Mouse (Mus musculus): ENCODE measurements around the gene Mre11a. TPM values are rescaled to one million over a fixed set of nuclear protein-coding genes. Genes with fewer than 3 reads are reported as not detected.
A peak's percentile ranks its signal among the peaks of the same experiment; 100 is the strongest.

Mre11a gene
- polyA plus RNA-seq, 1 experiment from 2014 or later, result 30.8 TPM

GRCm38 (mm10) chr9:14839970-14840369 is 55.5 kb downstream of the Mre11a start:
- DNase-seq (ENCODE audit: low spot score, missing footprints) (no peak), ATAC-seq (ENCODE audit: low FRiP score) (no peak)
- H3K4me2 ChIP-seq, result no peak overlapping the region
- H3K9me3 ChIP-seq (ENCODE audit: control insufficient read depth, low read length), result no peaks in the 10 kb centered on the region
- H3K36me3 ChIP-seq (ENCODE audit: control insufficient read depth, insufficient read depth, low read length), result peaks cover 3% of the 10 kb centered on the region; the same call in 1 of the 2 replicates
- no peak overlapping the region for H3K27ac ChIP-seq (ENCODE audit: low read depth, low read length)
- H3K4me3 ChIP-seq (ENCODE audit: low read depth, low read length), result no peak overlapping the region
- no peaks in the 10 kb centered on the region for H3K4me1 ChIP-seq (ENCODE audit: control insufficient read depth, insufficient read depth, low read length)
- 85% methylated on average over 5 of the region's 5 CpGs for WGBS
- H3K9ac ChIP-seq (ENCODE audit: low read length), result no peak overlapping the region
- H3K27me3 ChIP-seq (ENCODE audit: control insufficient read depth, insufficient read depth, low read length), result no peaks in the 10 kb centered on the region

- WGBS, result 87% methylated on average over 10 of the region's 10 CpGs
- no peaks in the 10 kb centered on the region for H3K36me3 ChIP-seq (ENCODE audit: control insufficient read depth, insufficient read depth, low read length)
- H3K9ac ChIP-seq (ENCODE audit: low read length), result no peak overlapping the region
- H3K27me3 ChIP-seq (ENCODE audit: control insufficient read depth, insufficient read depth, low read length), result no peaks in the 10 kb centered on the region
- no peaks in the 10 kb centered on the region for H3K9me3 ChIP-seq (ENCODE audit: control insufficient read depth, low read length)
- DNase-seq (ENCODE audit: low spot score, missing footprints) (peak; percentile 54), ATAC-seq (ENCODE audit: low FRiP score) (no peak)
- no peak overlapping the region for H3K4me3 ChIP-seq (ENCODE audit: low read depth, low read length)
- no peak overlapping the region for H3K4me2 ChIP-seq
- no peaks in the 10 kb centered on the region for H3K4me1 ChIP-seq (ENCODE audit: control insufficient read depth, insufficient read depth, low read length)
- no peak overlapping the region for H3K27ac ChIP-seq (ENCODE audit: low read depth, low read length)
Observed at GRCm38 (mm10) chr9:14841878-14842761, 57.7 kb downstream of the Mre11a start.

- 90% methylated on average over 6 of the region's 6 CpGs for WGBS
- no peak overlapping the region for H3K9ac ChIP-seq (ENCODE audit: low read length)
- no peaks in the 10 kb centered on the region for H3K27me3 ChIP-seq (ENCODE audit: control insufficient read depth, insufficient read depth, low read length)
- H3K4me3 ChIP-seq (ENCODE audit: low read depth, low read length), result no peak overlapping the region
- no peaks in the 10 kb centered on the region for H3K9me3 ChIP-seq (ENCODE audit: control insufficient read depth, low read length)
- H3K36me3 ChIP-seq (ENCODE audit: control insufficient read depth, insufficient read depth, low read length), result no peaks in the 10 kb centered on the region
- ATAC-seq (ENCODE audit: low FRiP score) (no peak), DNase-seq (ENCODE audit: low spot score, missing footprints) (no peak)
- no peak overlapping the region for H3K27ac ChIP-seq (ENCODE audit: low read depth, low read length)
- no peaks in the 10 kb centered on the region for H3K4me1 ChIP-seq (ENCODE audit: control insufficient read depth, insufficient read depth, low read length)
- H3K4me2 ChIP-seq, result no peak overlapping the region
Observed at GRCm38 (mm10) chr9:14843311-14843857, 58.9 kb downstream of the Mre11a start.

- 91% methylated on average over 3 of the region's 3 CpGs for WGBS
- Histone ChIP-seq H3K4me2 (no peak overlapping the region), H3K4me3 (ENCODE audit: low read depth, low read length) (no peak overlapping the region), H3K9ac (ENCODE audit: low read length) (no peak overlapping the region), H3K4me1 (ENCODE audit: control insufficient read depth, insufficient read depth, low read length) (no peaks in the 10 kb centered on the region), H3K36me3 (ENCODE audit: control insufficient read depth, insufficient read depth, low read length) (no peaks in the 10 kb centered on the region), H3K27ac (ENCODE audit: low read depth, low read length) (no peak overlapping the region), H3K9me3 (ENCODE audit: control insufficient read depth, low read length) (no peaks in the 10 kb centered on the region), H3K27me3 (ENCODE audit: control insufficient read depth, insufficient read depth, low read length) (no peaks in the 10 kb centered on the region)
- no peak for ATAC-seq (ENCODE audit: low FRiP score)
- DNase-seq (ENCODE audit: low spot score, missing footprints), result no peak
Observed at GRCm38 (mm10) chr9:14843901-14844300, 59.4 kb downstream of the Mre11a start.

GRCm38 (mm10) chr9:14846428-14846827 is 62.0 kb downstream of the Mre11a start:
- Histone ChIP-seq H3K4me1 (ENCODE audit: control insufficient read depth, insufficient read depth, low read length) (no peaks in the 10 kb centered on the region), H3K9me3 (ENCODE audit: control insufficient read depth, low read length) (no peaks in the 10 kb centered on the region), H3K36me3 (ENCODE audit: control insufficient read depth, insufficient read depth, low read length) (no peaks in the 10 kb centered on the region), H3K9ac (ENCODE audit: low read length) (no peak overlapping the region), H3K27ac (ENCODE audit: low read depth, low read length) (no peak overlapping the region), H3K4me2 (no peak overlapping the region), H3K4me3 (ENCODE audit: low read depth, low read length) (no peak overlapping the region), H3K27me3 (ENCODE audit: control insufficient read depth, insufficient read depth, low read length) (no peaks in the 10 kb centered on the region)
- no peak for ATAC-seq (ENCODE audit: low FRiP score)
- DNase-seq (ENCODE audit: low spot score, missing footprints), result no peak
- WGBS, result 49% methylated on average over 5 of the region's 5 CpGs

GRCm38 (mm10) chr9:14848267-14848935 is 63.9 kb downstream of the Mre11a start:
- WGBS, result 64% methylated on average over 1 of the region's 1 CpGs

GRCm38 (mm10) chr9:14854585-14854984 is 70.1 kb downstream of the Mre11a start:
- ATAC-seq (ENCODE audit: low FRiP score) (no peak), DNase-seq (ENCODE audit: low spot score, missing footprints) (no peak)
- 59% methylated on average over 4 of the region's 4 CpGs for WGBS

More at GRCm38 (mm10) chr9:14848267-14848935, 63.9 kb downstream of the Mre11a start:
- Histone ChIP-seq H3K27me3 (ENCODE audit: control insufficient read depth, insufficient read depth, low read length) (no peaks in the 10 kb centered on the region), H3K27ac (ENCODE audit: low read depth, low read length) (no peak overlapping the region), H3K4me3 (ENCODE audit: low read depth, low read length) (no peak overlapping the region), H3K9me3 (ENCODE audit: control insufficient read depth, low read length) (no peaks in the 10 kb centered on the region), H3K36me3 (ENCODE audit: control insufficient read depth, insufficient read depth, low read length) (no peaks in the 10 kb centered on the region), H3K4me1 (ENCODE audit: control insufficient read depth, insufficient read depth, low read length) (no peaks in the 10 kb centered on the region), H3K9ac (ENCODE audit: low read length) (no peak overlapping the region), H3K4me2 (no peak overlapping the region)
- ATAC-seq (ENCODE audit: low FRiP score), result no peak
- DNase-seq (ENCODE audit: low spot score, missing footprints), result no peak

GRCm38 (mm10) chr9:14856922-14857654 is 72.6 kb downstream of the Mre11a start:
- H3K27me3 ChIP-seq (ENCODE audit: control insufficient read depth, insufficient read depth, low read length), result peaks cover 24% of the 10 kb centered on the region
- no peak overlapping the region for H3K9ac ChIP-seq (ENCODE audit: low read length)
- no peak overlapping the region for H3K4me2 ChIP-seq
- no peak overlapping the region for H3K4me3 ChIP-seq (ENCODE audit: low read depth, low read length)
- no peak overlapping the region for H3K27ac ChIP-seq (ENCODE audit: low read depth, low read length)
- DNase-seq (ENCODE audit: low spot score, missing footprints) (no peak), ATAC-seq (ENCODE audit: low FRiP score) (no peak)
- no peaks in the 10 kb centered on the region for H3K9me3 ChIP-seq (ENCODE audit: control insufficient read depth, low read length)
- peaks cover 7% of the 10 kb centered on the region; the same call in 1 of the 2 replicates for H3K4me1 ChIP-seq (ENCODE audit: control insufficient read depth, insufficient read depth, low read length)
- 70% methylated on average over 4 of the region's 4 CpGs for WGBS
- no peaks in the 10 kb centered on the region for H3K36me3 ChIP-seq (ENCODE audit: control insufficient read depth, insufficient read depth, low read length)

More at GRCm38 (mm10) chr9:14854585-14854984, 70.1 kb downstream of the Mre11a start:
- Histone ChIP-seq H3K4me2 (no peak overlapping the region), H3K4me3 (ENCODE audit: low read depth, low read length) (no peak overlapping the region), H3K36me3 (ENCODE audit: control insufficient read depth, insufficient read depth, low read length) (no peaks in the 10 kb centered on the region), H3K9ac (ENCODE audit: low read length) (no peak overlapping the region), H3K27ac (ENCODE audit: low read depth, low read length) (no peak overlapping the region), H3K27me3 (ENCODE audit: control insufficient read depth, insufficient read depth, low read length) (peaks cover 12% of the 10 kb centered on the region), H3K4me1 (ENCODE audit: control insufficient read depth, insufficient read depth, low read length) (peaks cover under 1% of the 10 kb centered on the region; the same call in 1 of the 2 replicates), H3K9me3 (ENCODE audit: control insufficient read depth, low read length) (no peaks in the 10 kb centered on the region)
